Mouse (Mus musculus) cerebellum, adult 9-11 months (tissue): ENCODE measurements around the gene Gramd1b.

ENCODE experiments used
- DNase-seq: peaks from one replicate; pipeline ENCODE4 v3.0.0; 2022

The Gramd1b gene

GRCm38 (mm10) chr9:40356368-40356767, 174.8 kb downstream of the Gramd1b start:
- no peak for DNase-seq

- no peak for DNase-seq
Measured at GRCm38 (mm10) chr9:40355406-40355805, 175.8 kb downstream of the Gramd1b start.

GRCm38 (mm10) chr9:40353596-40353995, 177.6 kb downstream of the Gramd1b start:
- DNase-seq: no peak

- peak; percentile 81 for DNase-seq
Measured at GRCm38 (mm10) chr9:40350640-40351039, 180.5 kb downstream of the Gramd1b start.

GRCm38 (mm10) chr9:40350052-40350451, 181.1 kb downstream of the Gramd1b start:
- no peak for DNase-seq

- DNase-seq: no peak
Measured at GRCm38 (mm10) chr9:40349554-40349953, 181.6 kb downstream of the Gramd1b start.

GRCm38 (mm10) chr9:40348714-40349233, 182.4 kb downstream of the Gramd1b start:
- no peak for DNase-seq

GRCm38 (mm10) chr9:40346232-40346984, 184.8 kb downstream of the Gramd1b start:
- peak; percentile 91 for DNase-seq

- DNase-seq: peak; percentile 78
Measured at GRCm38 (mm10) chr9:40345493-40346231, 185.5 kb downstream of the Gramd1b start.

- DNase-seq: peak; percentile 79
Measured at GRCm38 (mm10) chr9:40344801-40345492, 186.2 kb downstream of the Gramd1b start.

- no peak for DNase-seq
Measured at GRCm38 (mm10) chr9:40343828-40344227, 187.4 kb downstream of the Gramd1b start.

GRCm38 (mm10) chr9:40343053-40343652, 188.0 kb downstream of the Gramd1b start:
- no peak for DNase-seq

- DNase-seq: no peak
Measured at GRCm38 (mm10) chr9:40342101-40342500, 189.1 kb downstream of the Gramd1b start.

- DNase-seq: no peak
Measured at GRCm38 (mm10) chr9:40339578-40339977, 191.6 kb downstream of the Gramd1b start.

- peak; percentile 58 for DNase-seq
Measured at GRCm38 (mm10) chr9:40337131-40337820, 193.9 kb downstream of the Gramd1b start.

GRCm38 (mm10) chr9:40336701-40337100, 194.5 kb downstream of the Gramd1b start:
- peak; percentile 79 for DNase-seq

GRCm38 (mm10) chr9:40334617-40335016, 196.6 kb downstream of the Gramd1b start:
- peak; percentile 67 for DNase-seq

- peak; percentile 92 for DNase-seq
Measured at GRCm38 (mm10) chr9:40333649-40334396, 197.4 kb downstream of the Gramd1b start.

- peak; percentile 78 for DNase-seq
Measured at GRCm38 (mm10) chr9:40332731-40333648, 198.2 kb downstream of the Gramd1b start.

- peak; percentile 96 for DNase-seq
Measured at GRCm38 (mm10) chr9:40332326-40332725, 198.9 kb downstream of the Gramd1b start.
